Mouse (Mus musculus) liver, postnatal 0 days (tissue): ENCODE results near the gene Cxcr6.

Experiments used
- CTCF ChIP-seq: sonication (generic); IDR thresholded peaks from 2 replicates; pipeline ENCODE4 v1.5.1; 2016; ENCODE audit warnings: antibody characterized with exemption, low read depth
- EP300 ChIP-seq: IDR thresholded peaks from 2 replicates; pipeline ENCODE4 v1.6.1; 2016; ENCODE audit warnings: antibody characterized with exemption, low read depth, mild to moderate bottlenecking

- no peak for TF ChIP-seq CTCF
- no peak for TF ChIP-seq EP300
These were observed 39.3 kb upstream of the Cxcr6 start for GRCm38 (mm10) chr9:123766996-123767395.
